Mouse (Mus musculus): Measurements from ENCODE around the gene Zmiz1.

GRCm38 (mm10) chr14:25558479-25558878 lies 99.5 kb downstream of the Zmiz1 start:
- TF ChIP-seq CTCF (IDR thresholded peaks at IDR 0.05; ENCODE audit: control insufficient read depth, insufficient read depth, low read length) (no peak), POLR2A (IDR thresholded peaks at IDR 0.05; ENCODE audit: borderline replicate concordance, control insufficient read depth, low read depth, low read length) (no peak)
